Mouse (Mus musculus) thymus, adult 18-20 months (tissue): ENCODE measurements around the gene Ppm1f.
"Not testable (repeated sequence)": the region's sequence is repeated elsewhere in the genome, so short reads cannot be mapped to it uniquely, and the experiment has no call there.

Experiments
- DNase-seq, 2 experiments: peaks; one replicate each; pipeline ENCODE4 v3.0.0; 2022; ENCODE audit warnings: mixed read lengths in 2 of 2

Gene Ppm1f

DNA sequence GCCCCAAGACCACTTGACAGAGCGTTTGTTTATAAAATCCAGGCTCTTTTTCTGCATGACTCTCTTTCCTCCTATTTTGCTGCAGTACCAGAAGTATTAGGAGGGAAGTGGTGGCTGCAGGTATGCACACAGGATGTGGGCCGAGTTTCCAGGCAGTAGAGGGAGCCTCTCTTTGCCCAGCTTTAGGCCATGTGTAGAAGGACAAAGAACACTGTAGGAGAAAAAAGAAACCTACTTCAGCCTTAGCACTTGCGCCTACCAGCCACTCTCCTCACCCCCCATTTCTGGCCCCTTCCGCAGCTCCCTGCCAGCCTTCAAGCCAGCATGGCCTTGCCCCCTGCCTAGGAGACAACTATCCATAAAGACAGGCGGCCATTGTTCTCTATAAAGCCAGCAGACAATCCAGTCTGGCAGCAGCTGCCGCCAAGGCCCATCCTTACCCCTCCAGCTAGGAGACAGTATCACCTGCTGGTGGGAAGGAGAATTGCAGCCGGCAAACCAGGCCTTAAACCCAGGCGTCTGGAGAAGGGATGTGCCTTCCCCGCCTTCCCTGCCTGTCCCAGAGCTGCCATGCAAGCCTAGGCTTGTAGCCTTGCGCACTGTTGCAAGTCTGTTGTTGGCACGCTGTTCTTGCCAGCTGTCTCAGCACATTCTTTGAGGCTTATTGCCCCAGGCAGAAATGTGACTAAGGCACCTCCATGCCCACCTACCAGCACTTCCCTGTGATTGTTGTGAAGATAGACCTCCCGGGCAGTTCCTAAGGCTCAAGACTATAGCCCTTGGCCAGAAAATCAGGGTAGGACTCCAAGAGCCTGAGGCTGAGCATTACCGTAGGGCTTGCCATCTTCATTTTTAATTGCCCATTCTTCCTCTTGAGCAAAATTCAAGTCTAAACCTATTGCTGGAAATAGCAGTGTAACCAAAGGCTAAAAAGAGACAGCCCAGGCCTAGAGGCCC lies 15.7 kb downstream of the Ppm1f start:
- peak; percentile 45 to 61 for DNase-seq

DNA sequence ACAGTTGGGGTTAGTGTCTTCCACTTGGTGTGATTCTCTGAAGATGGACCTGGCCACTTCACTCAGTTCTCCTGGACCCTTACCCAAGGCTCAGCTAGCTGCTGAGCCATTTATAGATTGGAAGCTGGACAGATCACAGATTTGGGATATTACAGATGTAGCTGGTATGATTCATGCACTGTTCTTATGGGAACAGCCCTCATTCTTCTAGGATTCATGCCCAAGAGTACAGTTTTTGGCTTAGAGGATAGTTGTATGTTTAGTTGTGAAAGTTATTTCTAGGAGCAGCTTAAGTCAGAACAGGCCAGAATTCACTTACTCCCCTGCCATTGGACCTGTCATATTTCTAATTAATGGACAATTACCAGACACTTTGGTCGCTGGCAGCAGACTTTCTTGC lies 17.2 kb downstream of the Ppm1f start:
- DNase-seq, result no peak

DNA sequence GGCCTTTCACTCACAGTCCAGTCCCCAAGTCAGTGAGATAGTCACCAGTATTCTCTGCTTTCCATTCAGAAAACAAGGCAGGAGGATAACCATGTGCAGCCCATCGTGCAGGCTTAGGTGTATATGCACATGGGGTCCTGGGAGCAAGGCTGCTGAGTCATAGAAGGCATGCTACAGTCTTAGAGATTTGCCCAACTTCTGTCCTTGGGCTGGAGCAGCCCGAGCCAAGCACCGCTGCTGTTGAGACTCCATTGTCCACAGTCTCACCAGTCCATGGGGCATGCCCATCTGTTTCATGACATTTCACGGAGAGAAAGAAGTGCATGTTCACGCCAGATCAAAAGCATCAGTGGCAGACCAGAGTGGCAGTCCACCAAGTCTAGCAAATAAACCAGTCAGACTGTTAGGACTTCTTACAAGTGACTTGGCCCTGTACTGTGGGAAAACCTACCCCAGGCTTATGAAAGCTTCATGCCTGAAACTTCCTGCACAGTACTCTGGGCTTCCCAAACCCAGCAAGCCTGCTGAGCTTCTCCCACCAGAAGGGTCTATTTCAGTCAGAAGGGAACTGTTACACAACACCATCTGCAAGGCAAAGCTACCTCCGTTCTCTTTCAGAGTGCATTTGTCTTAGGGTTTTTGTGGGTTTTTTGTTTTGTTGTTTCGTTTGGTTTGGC lies 22.3 kb downstream of the Ppm1f start:
- no peak for DNase-seq

DNA sequence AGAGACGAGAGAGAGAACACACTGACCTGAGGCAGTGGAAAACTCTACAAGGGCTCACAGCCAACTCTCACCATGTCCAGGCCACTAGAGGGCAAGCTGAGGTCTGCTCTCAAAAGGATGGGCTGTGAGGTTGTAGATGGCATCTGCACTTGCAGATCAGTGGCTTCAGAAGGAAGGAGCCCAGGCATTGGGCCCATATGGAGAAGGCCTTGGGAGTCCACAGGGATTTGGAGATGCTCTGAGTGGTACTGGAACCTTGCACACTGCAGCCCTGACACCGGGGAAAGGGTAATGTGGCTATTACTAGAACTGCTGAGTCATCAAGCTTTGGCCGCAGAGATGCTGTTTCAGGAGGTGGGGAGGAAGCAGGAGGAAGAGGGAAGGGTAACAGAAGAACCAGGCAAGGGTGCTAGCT lies 24.8 kb downstream of the Ppm1f start:
- no peak for DNase-seq

DNA sequence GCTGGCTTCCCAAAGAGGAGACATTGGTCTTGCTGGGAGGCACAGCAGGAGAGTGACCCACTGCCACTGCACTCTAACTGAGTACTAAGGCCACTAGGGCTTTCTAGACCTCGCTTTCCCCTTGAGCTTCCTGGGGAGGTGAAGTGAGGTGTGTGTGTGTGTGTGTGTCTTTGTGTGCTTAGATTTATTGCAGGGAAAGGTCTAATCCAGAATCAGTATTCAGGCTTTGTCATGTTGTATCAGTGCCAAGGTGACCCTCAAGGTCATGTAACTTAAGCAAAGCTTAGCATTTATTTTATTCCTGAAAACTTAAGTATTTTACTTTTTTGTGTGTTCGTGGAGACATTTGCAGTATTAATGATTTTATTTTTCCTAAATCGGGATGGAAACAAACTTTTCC lies 28.2 kb downstream of the Ppm1f start:
- DNase-seq, result no peak

DNA sequence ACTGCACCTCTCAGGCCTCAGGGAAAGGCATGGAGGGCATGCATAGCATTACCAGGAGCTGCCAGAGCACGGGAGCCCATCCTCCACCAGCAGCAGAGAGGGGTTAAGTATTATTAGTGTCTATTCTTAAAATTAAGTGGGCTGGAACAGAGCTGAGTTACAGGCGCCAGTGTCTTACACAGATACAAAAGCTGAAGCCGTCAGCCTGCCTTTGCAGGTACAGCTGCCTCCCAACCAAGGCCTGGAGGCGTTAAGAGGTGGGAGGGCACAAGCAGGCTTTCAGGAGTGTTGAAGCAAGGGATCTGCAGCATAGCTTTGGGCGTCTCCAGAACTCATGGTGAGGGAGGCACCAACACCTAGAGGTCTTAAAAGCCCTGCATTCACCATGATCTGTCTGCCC lies 30.3 kb downstream of the Ppm1f start:
- DNase-seq, result no peak

DNA sequence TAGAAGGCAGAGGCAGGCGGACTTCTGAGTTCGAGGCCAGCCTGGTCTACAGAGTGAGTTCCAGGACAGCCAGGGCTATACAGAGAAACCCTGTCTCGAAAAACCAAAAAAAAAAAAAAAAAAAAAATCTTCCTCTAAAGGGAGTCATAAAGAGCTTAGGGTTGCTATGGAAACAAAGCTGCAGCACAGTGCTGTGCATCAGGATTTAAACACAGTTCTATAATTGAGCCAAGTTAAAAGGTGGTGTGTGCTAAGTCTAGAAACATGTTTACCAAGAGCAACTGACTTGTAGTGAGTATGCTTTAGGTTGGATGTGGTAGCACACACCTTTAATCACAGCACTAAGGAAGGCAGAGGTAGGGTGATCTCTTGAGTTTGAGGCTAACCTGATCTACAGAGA lies 32.6 kb downstream of the Ppm1f start:
- DNase-seq, result not testable (repeated sequence)

DNA sequence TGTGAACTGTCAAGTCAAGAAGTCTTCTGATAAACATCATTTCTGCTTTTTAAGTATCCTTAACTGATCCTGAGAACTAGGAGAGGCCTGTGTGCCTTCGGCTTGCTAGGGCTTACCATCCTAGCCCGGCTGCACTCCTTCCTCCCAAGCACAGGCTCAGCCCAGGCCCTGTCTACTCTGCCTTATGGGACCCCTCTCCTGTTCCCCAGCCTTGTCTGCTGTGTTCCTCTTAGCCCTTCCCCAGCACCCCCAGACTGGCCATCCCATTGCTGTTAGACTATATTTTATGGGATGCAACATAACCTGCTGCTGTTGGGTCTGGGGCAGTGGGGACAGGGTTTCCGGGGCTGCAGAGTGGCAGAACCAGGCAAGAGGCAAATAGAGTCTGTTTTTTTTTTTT lies 34.1 kb downstream of the Ppm1f start:
- DNase-seq, result no peak

DNA sequence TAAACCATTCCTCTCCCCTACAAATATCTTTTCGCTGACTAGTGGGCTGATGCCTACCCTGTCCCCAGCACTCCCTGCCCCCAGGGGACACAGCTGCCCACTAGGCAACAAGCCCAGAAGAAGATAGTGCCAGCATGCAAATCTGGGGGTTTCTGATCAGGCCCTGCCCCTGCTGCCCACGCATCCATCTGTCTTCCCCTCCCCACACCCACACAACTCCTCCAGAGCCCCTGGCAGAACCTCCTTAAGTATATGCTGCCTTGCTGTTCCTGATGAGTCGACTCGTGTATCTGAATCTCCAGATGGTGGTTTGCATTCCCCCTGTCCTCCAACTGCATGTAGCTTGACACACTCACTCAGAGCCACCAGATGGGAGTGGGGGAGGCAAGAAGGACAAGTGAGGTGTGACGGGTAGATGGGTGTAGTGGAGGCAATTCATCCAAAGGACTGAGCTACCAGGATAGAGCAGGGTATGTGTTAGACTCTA lies 34.6 kb downstream of the Ppm1f start:
- no peak for DNase-seq

DNA sequence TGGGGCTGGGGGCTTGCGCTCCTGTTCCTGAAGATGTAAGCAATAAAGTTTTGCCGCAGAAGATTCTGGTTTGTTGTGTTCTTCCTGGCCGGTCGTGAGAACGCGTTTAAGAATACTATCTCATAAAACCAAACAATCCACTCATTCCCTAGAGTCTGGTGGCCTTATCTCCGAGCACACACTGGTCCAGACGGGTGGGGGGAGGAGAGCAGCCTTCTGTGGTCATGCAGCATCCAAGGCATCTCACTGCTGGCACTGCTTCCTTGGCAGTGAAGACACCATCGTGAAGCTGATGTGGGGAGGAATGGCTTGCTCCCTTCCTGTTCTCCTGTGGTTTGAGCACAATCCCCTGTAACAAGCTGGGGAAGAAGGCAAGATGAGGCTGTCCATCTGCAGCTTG lies 43.3 kb downstream of the Ppm1f start:
- no peak for DNase-seq

DNA sequence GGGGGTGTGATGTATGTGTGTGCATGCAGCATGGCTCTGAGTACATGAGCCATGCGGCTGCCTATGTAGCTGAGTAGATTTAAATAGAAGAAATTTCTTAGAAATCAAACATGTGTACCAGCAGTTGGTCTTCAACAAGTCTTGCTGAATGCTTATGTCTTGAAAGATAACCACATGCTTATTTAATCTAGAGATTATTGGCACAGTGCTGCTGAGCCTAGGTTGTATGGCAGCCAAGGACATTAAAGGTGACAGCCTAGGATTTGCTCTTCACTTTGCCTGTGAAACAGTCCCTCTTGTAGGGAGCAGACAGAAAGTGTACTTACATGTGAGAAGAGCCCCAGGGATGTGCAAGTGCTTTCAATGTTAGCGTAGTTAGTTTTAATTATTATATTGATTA lies 44.8 kb downstream of the Ppm1f start:
- DNase-seq, result no peak

DNA sequence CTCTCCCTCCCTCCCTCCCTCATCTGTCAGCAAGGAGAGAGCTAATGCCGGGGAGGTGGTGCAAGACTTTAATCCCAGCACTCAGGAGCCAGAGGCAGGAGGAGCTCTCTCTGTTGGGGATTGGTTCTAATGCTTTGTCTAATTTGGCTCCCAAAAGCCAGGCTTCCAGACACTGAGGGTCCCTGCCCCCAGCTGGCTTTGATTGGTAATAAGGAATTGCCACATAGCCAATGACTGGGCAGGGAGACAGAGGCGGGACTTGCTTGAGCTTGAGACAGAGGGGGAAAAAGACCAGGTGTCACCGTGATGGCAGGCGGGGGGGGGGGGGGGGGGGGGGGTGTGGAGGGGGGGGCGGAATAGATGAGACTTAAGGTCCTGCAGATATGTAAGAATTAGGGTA lies 62.3 kb downstream of the Ppm1f start:
- no peak for DNase-seq

DNA sequence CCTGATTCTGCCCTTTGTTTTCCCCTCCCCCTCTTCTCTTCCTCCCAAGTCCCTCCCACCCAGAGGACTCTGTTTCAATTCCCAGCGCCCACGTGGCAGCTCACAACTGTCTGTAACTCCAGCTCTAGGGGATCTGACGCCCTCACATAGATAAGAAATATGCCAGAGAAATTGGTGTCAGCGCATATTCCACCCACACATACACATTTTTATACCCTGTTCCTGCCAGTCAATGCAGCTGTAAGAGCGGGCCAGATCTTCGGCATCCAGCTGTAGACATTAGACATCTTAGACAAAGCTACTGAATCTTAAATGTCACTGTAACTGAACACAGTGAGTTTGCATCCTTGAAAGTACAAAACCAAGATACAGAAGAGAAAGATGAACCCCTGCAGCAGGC lies 63.6 kb downstream of the Ppm1f start:
- DNase-seq, result no peak

DNA sequence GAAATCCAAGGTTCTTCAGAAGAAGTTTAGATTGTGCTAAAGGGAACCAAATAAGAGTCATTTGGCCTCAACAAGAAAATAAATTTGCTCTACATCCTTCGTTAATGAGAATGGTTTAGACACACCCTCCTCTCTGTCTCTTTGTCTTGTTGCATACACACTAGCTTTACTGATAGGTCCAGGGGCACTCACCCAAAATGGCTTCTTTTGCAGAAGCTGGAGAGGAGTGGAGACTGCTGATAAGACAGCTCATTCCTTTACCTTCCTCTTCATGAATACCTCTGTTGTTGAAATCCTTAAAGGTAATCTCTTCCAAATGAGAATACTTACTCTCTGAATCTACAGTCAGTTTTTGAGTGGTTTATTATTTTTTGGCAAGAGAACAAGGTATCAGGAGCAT lies 68.9 kb downstream of the Ppm1f start:
- no peak for DNase-seq

DNA sequence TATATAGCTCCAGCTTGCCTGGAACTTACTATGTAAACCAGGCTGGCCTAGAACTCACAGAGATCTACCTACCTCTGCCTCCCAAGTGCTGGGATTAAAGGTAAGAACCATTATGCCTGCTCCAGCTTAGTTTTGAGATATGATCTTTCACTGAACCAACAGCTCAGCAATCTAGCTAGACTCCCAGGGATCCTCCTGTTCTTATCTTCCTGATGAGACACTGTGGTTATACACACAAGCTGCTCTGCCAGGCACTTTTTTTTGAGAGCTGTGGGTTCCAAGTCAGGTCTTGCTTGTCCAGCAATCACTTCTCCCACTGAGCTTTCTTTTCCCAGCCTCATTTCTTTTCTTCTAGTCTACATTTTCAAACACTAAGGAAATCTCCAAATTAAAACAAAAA lies 70.0 kb downstream of the Ppm1f start:
- DNase-seq, result no peak
